Mouse (Mus musculus) stomach, embryonic 16.5 days (tissue): ENCODE measurements around the gene Fnip2. TPM values are rescaled to one million over a fixed set of nuclear protein-coding genes. Genes with fewer than 3 reads are reported as not detected.
A peak's percentile ranks its signal among the peaks of the same experiment; 100 is the strongest.

Experiments used
- ATAC-seq: fragments of 200-750 bp; cut with Nextera tagmentation; 2 replicates; pipeline ENCODE4 v1.8.0; 2017; ENCODE audit warnings: moderate number of reproducible peaks, moderate TSS enrichment; ENCODE audit not compliant: insufficient read depth, low FRiP score
- H3K27ac ChIP-seq: fragments of 300-500 bp; sonication (generic); 2 replicates; pipeline ENCODE4 v1.5.1; 2014; ENCODE audit warnings: low read length
- H3K27me3 ChIP-seq: fragments of 300-500 bp; sonication (generic); 2 replicates; pipeline ENCODE4 v1.6.1; 2014; ENCODE audit warnings: low read length, control low read depth, mixed read lengths; ENCODE audit not compliant: control insufficient read depth, insufficient read depth
- H3K36me3 ChIP-seq: fragments of 300-500 bp; sonication (generic); 2 replicates; pipeline ENCODE4 v1.6.1; 2014; ENCODE audit warnings: low read length; ENCODE audit not compliant: control insufficient read depth, insufficient read depth
- H3K4me1 ChIP-seq: fragments of 300-500 bp; sonication (generic); 2 replicates; pipeline ENCODE4 v1.6.1; 2014; ENCODE audit warnings: low read length, control low read depth, mixed read lengths; ENCODE audit not compliant: control insufficient read depth, insufficient read depth
- H3K4me2 ChIP-seq: fragments of 300-500 bp; sonication (generic); 2 replicates; pipeline ENCODE4 v1.6.1; 2014; ENCODE audit warnings: low read depth, low read length, mixed read lengths
- H3K4me3 ChIP-seq: fragments of 300-500 bp; sonication (generic); replicated peaks from 2 replicates; pipeline ENCODE4 v1.5.1; 2014; ENCODE audit warnings: mild to moderate bottlenecking, low read length
- H3K9ac ChIP-seq: fragments of 300-500 bp; sonication (generic); 2 replicates; pipeline ENCODE4 v1.6.1; 2014; ENCODE audit warnings: low read length
- H3K9me3 ChIP-seq: fragments of 300-500 bp; sonication (generic); replicated peaks from 2 replicates; pipeline ENCODE4 v1.6.1; 2016; ENCODE audit warnings: low read length, control low read depth; ENCODE audit not compliant: control insufficient read depth
- WGBS: fragments of 180-500 bp; shearing (Covaris S2); extraction: QIAGEN DNeasy Blood & Tissue Kit; methylation state at CpG from one replicate; pipeline ENCODE4 v1.1.7; 2014; 5-methylcytosine and 5-hydroxymethylcytosine counted together
- polyA plus RNA-seq: library from polyadenylated mRNA; unstranded; fragments of >200 nt; fragmentation: Nextera tagmentation; extraction: Ambion mirVana; gene quantifications from 2 replicates; pipeline ENCODE4 v1.2.1, GENCODE M21; 2015

Gene Fnip2
- polyA plus RNA-seq, 1 experiment from 2014 or later = 3.8 TPM

DNA sequence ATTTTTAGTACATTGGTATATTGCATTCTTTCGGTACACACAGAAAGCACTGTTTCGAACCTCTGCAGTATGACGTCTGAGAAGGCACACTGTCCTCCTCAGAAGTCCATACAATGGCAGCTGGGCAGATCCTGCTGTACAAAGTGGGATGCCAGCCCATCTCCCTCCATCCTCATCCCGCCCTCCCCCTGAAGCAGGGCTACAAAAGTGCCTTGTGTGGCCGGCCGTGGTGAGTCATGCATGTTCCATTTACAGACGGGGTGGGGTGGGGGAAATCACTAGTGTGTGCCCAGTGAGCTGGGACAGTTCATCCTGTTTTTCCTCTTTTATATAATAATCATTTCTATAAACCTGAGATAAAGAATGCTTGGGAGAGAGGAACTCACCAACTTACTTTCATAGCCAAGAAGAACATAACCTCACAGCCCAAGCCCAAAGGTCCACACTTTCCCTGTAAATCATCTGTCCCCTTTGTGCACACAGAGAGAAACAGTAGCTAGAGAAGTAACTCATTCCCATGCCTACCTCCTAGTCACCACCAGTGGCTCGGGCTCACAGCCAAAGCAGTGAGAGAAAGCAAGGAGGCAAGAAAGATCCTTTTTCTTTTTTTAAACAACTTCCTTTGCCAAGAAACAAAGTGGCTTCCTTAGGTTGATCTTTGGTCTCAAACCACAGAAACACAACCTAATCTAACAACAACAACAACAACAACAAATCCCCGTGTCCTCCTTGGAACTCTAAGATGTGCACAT is 8.4 kb downstream of the Fnip2 start:
- Histone ChIP-seq H3K4me2 (no peak overlapping the region), H3K27ac (peak overlapping the region; percentile 81), H3K9me3 (no peaks in the 10 kb centered on the region), H3K27me3 (no peaks in the 10 kb centered on the region), H3K36me3 (no peaks in the 10 kb centered on the region), H3K4me3 (no peak overlapping the region), H3K4me1 (peaks cover 9% of the 10 kb centered on the region; the same call in 1 of the 2 replicates), H3K9ac (no peak overlapping the region)
- WGBS = 61% methylated on average over 9 of the region's 9 CpGs
- ATAC-seq = peak; percentile 82

DNA sequence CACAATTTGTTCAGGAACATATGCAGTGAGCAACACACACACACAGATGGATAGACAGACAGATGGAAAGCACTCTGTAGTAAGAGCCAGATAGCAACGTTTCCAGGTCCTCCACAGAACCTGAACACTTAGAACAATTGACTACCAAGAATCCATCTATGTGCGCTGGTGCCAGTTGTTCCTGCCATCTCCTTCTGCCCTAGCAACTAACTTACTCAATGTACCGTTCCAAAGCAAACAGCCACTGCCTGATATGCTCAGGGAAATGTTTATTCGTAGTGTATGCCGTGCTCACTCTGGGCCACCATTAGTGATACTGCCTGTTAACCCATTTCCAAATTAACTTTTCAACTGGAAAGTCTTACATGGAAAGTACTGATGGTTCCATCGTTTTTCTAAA is 12.5 kb downstream of the Fnip2 start:
- WGBS = 71% methylated on average over 6 of the region's 6 CpGs
- H3K27me3 ChIP-seq = no peaks in the 10 kb centered on the region
- ATAC-seq = no peak

DNA sequence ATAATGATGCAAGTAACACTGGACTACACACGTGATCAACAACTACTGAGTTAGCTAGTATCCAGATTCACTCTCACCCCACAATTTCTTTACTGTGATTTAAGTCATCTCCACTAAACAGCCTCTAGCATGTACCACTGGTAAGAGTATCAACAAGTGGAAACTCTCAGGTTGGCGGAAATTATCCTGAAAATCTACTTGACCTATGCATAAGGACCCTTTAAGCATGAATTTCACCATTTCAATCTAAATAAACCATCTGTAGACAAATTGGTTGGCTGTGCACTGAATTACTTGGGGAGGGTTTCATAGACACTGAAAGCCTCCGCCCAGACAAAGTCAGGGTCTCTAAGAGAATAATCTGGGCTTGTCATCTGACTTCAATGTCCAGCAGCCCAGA is 13.8 kb downstream of the Fnip2 start:
- Histone ChIP-seq H3K27me3 (no peaks in the 10 kb centered on the region), H3K4me1 (no peaks in the 10 kb centered on the region), H3K4me3 (no peak overlapping the region), H3K9ac (no peak overlapping the region), H3K27ac (no peak overlapping the region), H3K4me2 (no peak overlapping the region), H3K36me3 (no peaks in the 10 kb centered on the region), H3K9me3 (no peaks in the 10 kb centered on the region)
- WGBS = 87% methylated on average over 3 of the region's 3 CpGs
- no peak for ATAC-seq

More for the DNA sequence above, 12.5 kb downstream of the Fnip2 start:
- Histone ChIP-seq H3K4me1 (peaks cover 9% of the 10 kb centered on the region; the same call in 1 of the 2 replicates), H3K36me3 (no peaks in the 10 kb centered on the region), H3K9me3 (no peaks in the 10 kb centered on the region), H3K4me3 (no peak overlapping the region), H3K9ac (no peak overlapping the region), H3K27ac (no peak overlapping the region), H3K4me2 (no peak overlapping the region)

DNA sequence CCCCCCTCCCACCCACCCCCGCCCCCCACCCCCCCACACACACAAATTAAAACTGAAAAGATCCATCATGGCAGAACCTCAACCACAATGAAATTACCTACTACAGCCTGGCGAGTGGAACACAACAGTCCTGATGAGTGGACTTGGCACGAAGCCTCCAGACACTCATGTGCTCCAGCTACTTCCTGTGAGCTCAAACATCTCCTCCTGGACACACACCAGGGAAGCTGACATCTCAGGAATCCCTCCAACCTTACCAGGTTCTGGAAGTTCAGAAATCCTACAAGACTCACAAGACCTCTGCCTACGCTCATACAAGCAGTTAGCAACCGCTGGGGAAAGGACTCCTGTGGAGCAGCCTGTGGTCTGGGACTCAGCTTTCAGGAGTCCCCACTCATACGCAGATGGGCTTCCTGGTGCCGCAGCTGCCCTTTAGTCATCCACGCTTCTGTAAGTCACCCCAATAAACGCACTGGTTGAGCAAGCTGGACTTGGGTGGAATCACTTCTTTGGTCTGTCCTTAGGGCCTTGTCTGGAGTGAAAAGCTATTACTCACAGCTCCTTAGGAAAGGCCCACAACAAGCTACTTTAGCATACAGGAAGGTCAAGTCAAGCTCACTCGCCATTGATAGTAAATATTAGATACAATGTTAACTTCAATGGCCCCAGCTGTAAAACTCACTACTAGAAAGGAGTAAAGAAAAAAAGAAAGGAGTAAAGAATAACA is 15.6 kb downstream of the Fnip2 start:
- Histone ChIP-seq H3K27ac (no peak overlapping the region), H3K9ac (no peak overlapping the region), H3K4me1 (no peaks in the 10 kb centered on the region), H3K9me3 (no peaks in the 10 kb centered on the region), H3K4me3 (no peak overlapping the region), H3K27me3 (no peaks in the 10 kb centered on the region), H3K36me3 (no peaks in the 10 kb centered on the region), H3K4me2 (no peak overlapping the region)
- WGBS = 76% methylated on average over 10 of the region's 10 CpGs
- ATAC-seq = no peak

DNA sequence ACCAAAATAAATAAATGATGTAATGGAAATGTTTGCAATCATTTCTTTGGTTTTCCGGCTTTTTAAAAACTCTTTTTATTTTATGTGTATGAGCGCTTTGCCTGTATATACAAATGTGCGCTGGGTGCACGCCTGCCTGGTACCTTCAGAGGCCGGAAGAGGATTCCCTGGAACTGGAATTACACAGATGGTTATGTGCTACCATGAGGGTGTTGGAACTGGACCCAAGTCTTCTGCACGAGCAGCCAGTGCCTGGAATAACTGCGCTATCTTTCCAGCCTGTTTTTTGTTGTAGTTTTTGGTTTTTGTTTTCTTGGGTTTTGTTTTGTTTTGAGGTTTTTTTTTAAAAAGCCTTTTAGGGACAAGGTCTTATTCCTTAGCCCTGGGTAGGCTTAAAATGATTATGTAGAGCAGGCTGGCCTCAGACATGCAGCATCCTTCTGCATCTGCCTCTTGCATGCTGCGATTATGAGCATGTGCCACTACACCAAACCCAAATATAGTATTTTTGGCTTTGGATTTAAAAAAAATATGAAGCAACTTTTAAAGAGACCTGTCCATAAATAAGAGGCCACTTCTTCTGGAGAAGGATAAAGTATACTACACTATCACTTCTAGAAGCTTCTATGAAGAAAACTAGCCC is 17.7 kb downstream of the Fnip2 start:
- Histone ChIP-seq H3K27me3 (no peaks in the 10 kb centered on the region), H3K27ac (no peak overlapping the region), H3K9me3 (no peaks in the 10 kb centered on the region), H3K4me2 (no peak overlapping the region), H3K4me1 (no peaks in the 10 kb centered on the region), H3K36me3 (no peaks in the 10 kb centered on the region), H3K9ac (no peak overlapping the region), H3K4me3 (no peak overlapping the region)
- ATAC-seq = no peak
- WGBS = 91% methylated on average over 8 of the region's 8 CpGs

DNA sequence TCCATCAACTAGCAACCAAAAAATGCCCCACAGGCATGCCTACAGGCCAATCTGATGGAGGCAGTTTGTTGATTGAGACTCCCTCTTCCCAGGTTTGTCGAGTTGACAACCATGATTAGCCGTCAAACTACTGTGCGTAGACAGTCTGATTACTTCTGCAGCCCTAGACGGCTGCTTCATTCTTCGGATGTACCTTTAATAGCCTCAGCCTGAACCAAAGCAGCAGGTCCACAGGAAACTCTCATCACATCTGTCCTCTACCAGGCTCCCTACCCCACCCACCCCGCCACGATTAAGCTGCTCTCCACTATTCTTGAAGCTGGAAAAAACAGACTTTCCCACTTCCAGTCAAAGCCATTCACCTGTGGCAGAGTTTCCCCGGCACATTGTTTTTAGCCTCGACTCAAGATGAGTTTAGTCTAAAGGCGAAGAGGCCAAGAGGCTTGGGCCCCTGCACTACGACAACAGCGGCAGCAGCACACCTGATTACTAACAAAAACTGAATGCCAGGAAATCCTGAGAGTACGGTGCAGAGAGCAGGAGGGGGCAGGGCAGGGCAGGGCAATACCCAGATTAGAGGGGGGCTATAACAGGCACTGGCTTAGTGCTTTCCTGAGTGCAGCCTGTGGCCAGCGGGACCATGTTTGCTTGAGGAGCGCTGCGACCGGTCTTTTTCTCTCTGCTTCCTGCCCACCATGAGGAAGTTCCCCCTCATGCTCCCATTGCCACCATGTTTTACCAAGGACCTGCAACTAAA is 18.7 kb downstream of the Fnip2 start:
- no peak overlapping the region for H3K9ac ChIP-seq
- no peak overlapping the region for H3K27ac ChIP-seq
- ATAC-seq = no peak; the same call in 1 of the 2 replicates
- 75% methylated on average over 17 of the region's 17 CpGs for WGBS
- no peaks in the 10 kb centered on the region for H3K36me3 ChIP-seq
- no peaks in the 10 kb centered on the region for H3K27me3 ChIP-seq
- H3K4me2 ChIP-seq = no peak overlapping the region
- H3K4me1 ChIP-seq = no peaks in the 10 kb centered on the region
- no peak overlapping the region for H3K4me3 ChIP-seq
- no peaks in the 10 kb centered on the region for H3K9me3 ChIP-seq

DNA sequence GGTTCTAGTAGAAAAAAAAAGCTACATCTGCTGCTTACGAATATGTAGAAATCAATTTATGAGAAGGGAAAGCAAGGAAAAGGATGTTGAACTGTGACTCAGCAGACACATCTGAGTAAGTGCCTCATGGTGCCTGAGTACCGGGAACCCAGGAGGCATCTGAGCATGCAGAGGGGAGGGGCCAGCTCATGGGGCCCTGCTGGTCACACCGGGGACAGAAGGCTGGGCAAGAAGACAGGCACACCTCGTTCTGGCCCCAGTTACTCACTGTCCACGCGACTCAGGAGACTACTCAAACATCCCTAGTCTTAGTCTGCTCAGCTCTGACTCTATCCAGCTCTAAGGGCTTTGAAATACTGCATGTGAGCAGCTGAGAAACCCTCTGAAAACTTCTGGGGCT is 25.0 kb downstream of the Fnip2 start:
- Histone ChIP-seq H3K36me3 (no peaks in the 10 kb centered on the region), H3K4me1 (peaks cover 4% of the 10 kb centered on the region; the same call in 1 of the 2 replicates), H3K9ac (no peak overlapping the region), H3K27ac (no peak overlapping the region), H3K4me3 (no peak overlapping the region), H3K9me3 (no peaks in the 10 kb centered on the region), H3K27me3 (no peaks in the 10 kb centered on the region), H3K4me2 (no peak overlapping the region)
- WGBS = 31% methylated on average over 6 of the region's 6 CpGs
- peak; percentile 83 for ATAC-seq

DNA sequence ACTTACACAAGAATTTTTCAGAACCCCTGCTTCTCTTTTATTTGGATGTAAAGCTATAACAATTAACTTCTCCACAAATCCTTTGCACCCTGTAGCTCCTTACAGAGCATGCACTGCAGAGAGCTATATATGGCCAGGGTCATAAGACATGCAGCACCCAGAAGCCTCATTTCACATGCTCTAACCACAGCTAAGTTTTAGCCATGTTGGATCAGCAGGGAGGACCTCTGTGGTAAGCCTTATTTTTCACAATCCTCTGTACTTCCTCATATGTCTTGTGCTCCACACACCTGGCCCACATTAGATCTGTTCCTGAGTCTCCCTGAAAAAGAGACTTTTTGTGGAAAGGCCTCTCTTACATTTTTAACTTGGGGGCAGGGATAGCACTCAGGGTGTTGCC is 27.9 kb downstream of the Fnip2 start:
- H3K4me3 ChIP-seq = no peak overlapping the region
- H3K27ac ChIP-seq = no peak overlapping the region
- H3K27me3 ChIP-seq = no peaks in the 10 kb centered on the region
- H3K36me3 ChIP-seq = no peaks in the 10 kb centered on the region
- H3K4me1 ChIP-seq = peaks cover 4% of the 10 kb centered on the region; the same call in 1 of the 2 replicates
- H3K9me3 ChIP-seq = no peaks in the 10 kb centered on the region
- no peak overlapping the region for H3K9ac ChIP-seq
- H3K4me2 ChIP-seq = no peak overlapping the region
- ATAC-seq = no peak
